Mouse (Mus musculus) CH12.LX (cell line): ENCODE measurements around the gene Slc4a8. TPM values are rescaled to one million over a fixed set of nuclear protein-coding genes. Genes with fewer than 3 reads are reported as not detected.

Source experiments
- DNase-seq: peaks from one replicate; pipeline ENCODE4 v3.0.0-alpha.2; 2013; ENCODE audit errors: extremely low read depth
- H3K27ac ChIP-seq: 2 replicates; pipeline ENCODE4 v1.5.1; 2012; ENCODE audit warnings: low read depth, mild to moderate bottlenecking, control low read depth, moderate library complexity; ENCODE audit not compliant: insufficient read depth
- H3K27me3 ChIP-seq: replicated peaks from 2 replicates; pipeline ENCODE3; 2012; ENCODE audit warnings: inconsistent platforms
- H3K36me3 ChIP-seq, 2 experiments: replicated peaks in 1 of 2; 2 replicates each; pipeline versions ENCODE3 to v1.6.1; 2012; ENCODE audit warnings: inconsistent platforms in 1 of 2, low read length in 1 of 2, mild to moderate bottlenecking in 1 of 2, mixed read lengths in 1 of 2, moderate library complexity in 1 of 2; ENCODE audit not compliant: control insufficient read depth in 1 of 2, insufficient read depth in 1 of 2
- H3K4me1 ChIP-seq, 2 experiments: 2 replicates each; pipeline ENCODE4 v1.6.1; 2012; ENCODE audit warnings: inconsistent platforms in 1 of 2, moderate library complexity in 1 of 2; ENCODE audit not compliant: insufficient read depth in 2 of 2, control insufficient read depth in 1 of 2
- H3K4me2 ChIP-seq: 2 replicates; pipeline ENCODE4 v1.6.1; 2012; ENCODE audit warnings: low read depth, mild to moderate bottlenecking, control low read depth; ENCODE audit not compliant: poor library complexity, insufficient read depth, severe bottlenecking
- H3K4me3 ChIP-seq, 3 experiments: fragments of 150-350 bp in 1 of 3; sonication (generic) in 1 of 3; replicated peaks in 1 of 3; 2 replicates each; pipeline versions ENCODE3 to v1.5.1; 2011 to 2012; ENCODE audit warnings: low read depth in 2 of 3, low read length in 2 of 3, mild to moderate bottlenecking in 2 of 3, moderate library complexity in 2 of 3, control low read depth in 1 of 3, improper control_type of control experiment in 1 of 3, inconsistent platforms in 1 of 3, mixed read lengths in 1 of 3; ENCODE audit not compliant: poor library complexity in 1 of 3
- H3K79me2 ChIP-seq: replicated peaks from 2 replicates; pipeline ENCODE4 v1.6.1; 2012; ENCODE audit warnings: mild to moderate bottlenecking, moderate library complexity; ENCODE audit not compliant: control insufficient read depth, poor library complexity, insufficient read depth, severe bottlenecking; ENCODE audit errors: extremely low read depth
- H3K9ac ChIP-seq: 2 replicates; pipeline ENCODE4 v1.6.1; 2012; ENCODE audit warnings: low read depth, mild to moderate bottlenecking, control low read depth, moderate library complexity; ENCODE audit not compliant: insufficient read depth
- H3K9me3 ChIP-seq: replicated peaks from 2 replicates; pipeline ENCODE3; 2012; ENCODE audit warnings: low read length, inconsistent platforms, mixed read lengths
- BHLHE40 ChIP-seq: IDR thresholded peaks from 2 replicates; pipeline ENCODE4 v1.6.1; 2011; ENCODE audit warnings: mild to moderate bottlenecking, low read depth, low read length, improper control_type of control experiment
- EP300 ChIP-seq: IDR thresholded peaks from 2 replicates; pipeline ENCODE4 v1.6.1; 2011; ENCODE audit warnings: low read length, improper control_type of control experiment
- ETS1 ChIP-seq: conservative IDR thresholded peaks from 2 replicates; pipeline ENCODE4 v1.6.1; 2012; ENCODE audit warnings: low read depth, mild to moderate bottlenecking, inconsistent platforms, low read length, improper control_type of control experiment, moderate library complexity
- GABPA ChIP-seq: IDR thresholded peaks from 2 replicates; pipeline ENCODE4 v1.6.1; 2012; ENCODE audit warnings: low read depth, low read length, improper control_type of control experiment, inconsistent platforms; ENCODE audit not compliant: insufficient replicate concordance
- IRF4 ChIP-seq: IDR thresholded peaks from 2 replicates; pipeline ENCODE4 v1.6.1; 2014; ENCODE audit warnings: low read depth, mild to moderate bottlenecking, inconsistent platforms, low read length, improper control_type of control experiment
- JUN ChIP-seq: IDR thresholded peaks from 2 replicates; pipeline ENCODE4 v1.6.1; 2011; ENCODE audit warnings: low read depth, mild to moderate bottlenecking, low read length, improper control_type of control experiment, moderate library complexity; ENCODE audit not compliant: insufficient read depth
- JUND ChIP-seq: conservative IDR thresholded peaks from 2 replicates; pipeline ENCODE4 v1.6.1; 2011; ENCODE audit warnings: low read depth, low read length, improper control_type of control experiment
- MYC ChIP-seq: IDR thresholded peaks from 2 replicates; pipeline ENCODE4 v1.6.1; 2011; ENCODE audit warnings: low read depth, mild to moderate bottlenecking, improper control_type of control experiment, low read length
- PAX5 ChIP-seq: IDR thresholded peaks from 2 replicates; pipeline ENCODE4 v1.6.1; 2012; ENCODE audit warnings: low read length, inconsistent platforms, mixed read lengths
- SIN3A ChIP-seq: IDR thresholded peaks from 2 replicates; pipeline ENCODE4 v1.6.1; 2012; ENCODE audit warnings: low read length, improper control_type of control experiment, inconsistent platforms
- TBP ChIP-seq: conservative IDR thresholded peaks from 2 replicates; pipeline ENCODE4 v1.6.1; 2011; ENCODE audit warnings: low read depth, low read length, improper control_type of control experiment
- ZMIZ1 ChIP-seq: IDR thresholded peaks from 2 replicates; pipeline ENCODE4 v1.6.1; 2012; ENCODE audit warnings: low read depth, mild to moderate bottlenecking, inconsistent platforms, low read length, improper control_type of control experiment
- dilution Hi-C: fragments of 300-500 bp; cut with MboI; formaldehyde crosslinking; loops from 2 replicates; pipeline ENCODE4 v1.14.3; 2020; ENCODE audit warnings: low sequenced_read_pairs; ENCODE audit not compliant: extremely low pct_unique_long_range_greater_than_20kb, extremely low pct_ligation_motif_present
- in situ Hi-C: fragments of 300-500 bp; cut with MboI; formaldehyde crosslinking; loops from 3 replicates; pipeline ENCODE4 v1.14.3; 2019; ENCODE audit warnings: low sequenced_read_pairs, low pct_ligation_motif_present, low pct_unique_long_range_greater_than_20kb, mixed read lengths
- polyA plus RNA-seq: library from polyadenylated mRNA; unstranded; fragments of >175 nt; gene quantifications from 2 replicates; pipeline ENCODE4 v1.2.1, GENCODE M21; 2012; ENCODE audit warnings: low read depth; ENCODE audit not compliant: insufficient read length
- total RNA-seq, 2 experiments: library from RNA; depleted of rRNA; stranded (reverse); fragments of 300-350 nt in 1 of 2; fragments of >200 nt in 1 of 2; gene quantifications; 2 replicates each; pipeline ENCODE4 v1.2.3; 2012 to 2014

Gene Slc4a8
- total and polyA plus RNA-seq, 3 experiments: 4.7 to 9.6 (median 5.1) TPM

GRCm38 (mm10) chr15:100777020-100778016, 15.8 kb downstream of the Slc4a8 start:
- H3K4me3 ChIP-seq: no peak overlapping the region
- H3K4me2 ChIP-seq: peak overlapping the region; percentile 58
- no peaks in the 10 kb centered on the region for H3K79me2 ChIP-seq
- H3K4me1 ChIP-seq: peaks cover 6 to 41% of the 10 kb centered on the region in 2 experiments
- no peaks in the 10 kb centered on the region for H3K36me3 ChIP-seq
- no peaks in the 10 kb centered on the region for H3K27me3 ChIP-seq
- no peak overlapping the region for H3K27ac ChIP-seq
- no peak overlapping the region for H3K9ac ChIP-seq
- in situ Hi-C loops: no loop called here
- dilution Hi-C loops: no loop called here
- peaks cover 2% of the 10 kb centered on the region for H3K9me3 ChIP-seq
- DNase-seq: peak; percentile 72
- TF ChIP-seq SIN3A: peak; percentile 28; the same call in 1 of the 2 replicates
- peak; percentile 84 for TF ChIP-seq IRF4
- TF ChIP-seq JUND: peak; percentile 81
- TF ChIP-seq EP300: 0 out of 2 replicates have a peak, but pooled peaks have one; percentile 18
- no peak for TF ChIP-seq GABPA
- 0 out of 2 replicates have a peak, but pooled peaks have one; percentile 13 for TF ChIP-seq MYC
- TF ChIP-seq ZMIZ1: no peak
- peak; percentile 37; the same call in 1 of the 2 replicates for TF ChIP-seq JUN
- 0 out of 2 replicates have a peak, but pooled peaks have one; percentile 44 for TF ChIP-seq TBP
- TF ChIP-seq BHLHE40: peak; percentile 24; the same call in 1 of the 2 replicates
- no peak for TF ChIP-seq ETS1

DNA sequence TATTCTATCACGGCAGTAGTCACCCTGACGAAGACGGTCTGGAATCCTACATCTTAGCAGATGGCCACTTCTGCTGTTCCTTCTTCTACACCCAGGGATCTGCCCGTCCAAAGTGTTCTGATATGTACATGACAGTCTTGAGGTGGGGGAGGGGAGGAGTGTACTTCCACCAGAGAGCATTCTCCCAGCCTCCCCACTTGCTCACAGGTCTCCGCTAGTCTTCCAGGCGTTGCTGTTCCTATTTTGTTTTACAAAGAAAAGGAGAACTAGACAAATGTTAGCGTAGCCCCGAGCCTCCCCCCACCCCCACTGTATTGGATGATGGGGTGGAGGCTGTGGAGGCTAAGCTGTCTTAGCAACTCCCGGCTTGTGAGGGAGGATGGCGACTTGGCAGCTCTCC, 18.3 kb downstream of the Slc4a8 start:
- Histone ChIP-seq H3K9ac (no peak overlapping the region), H3K36me3 (peaks cover 0 to 8% of the 10 kb centered on the region in 2 experiments), H3K4me1 (peaks cover 6 to 32% of the 10 kb centered on the region in 2 experiments), H3K79me2 (no peaks in the 10 kb centered on the region), H3K27me3 (no peaks in the 10 kb centered on the region), H3K4me2 (no peak overlapping the region), H3K9me3 (peaks cover 3% of the 10 kb centered on the region), H3K27ac (no peak overlapping the region), H3K4me3 (no peak overlapping the region)
- DNase-seq: no peak
- in situ Hi-C loops (no loop called here), dilution Hi-C loops (no loop called here)
- no peak for TF ChIP-seq PAX5
- no peak for TF ChIP-seq JUN
- TF ChIP-seq, all 38 proteins: peak for 0
